Mouse (Mus musculus): ENCODE results near the gene Bcl2.

GRCm38 (mm10) chr1:106633207-106633606, 80.9 kb downstream of the Bcl2 start:
- TF ChIP-seq CTCF (conservative IDR thresholded peaks at IDR 0.05; ENCODE audit: insufficient read depth, insufficient read length, low read depth, low read length) (no peak), POLR2A (IDR thresholded peaks at IDR 0.05; ENCODE audit: low read depth, low read length) (no peak)

Measured in kidney, adult 2 months (tissue).